Mouse (Mus musculus): Measurements from ENCODE around the gene Fosb. TPM values are rescaled to one million over a fixed set of nuclear protein-coding genes. Genes with fewer than 3 reads are reported as not detected.

The Fosb gene
- polyA plus RNA-seq, 1 experiment from 2014 or later: 0.26 TPM

- Histone ChIP-seq H3K9me3 (replicated peaks) (no peaks in the 10 kb centered on the region), H3K36me3 (peaks cover 36% of the 10 kb centered on the region), H3K27me3 (no peaks in the 10 kb centered on the region), H3K27ac (peak overlapping the region; percentile 98), H3K4me3 (replicated peaks) (peak overlapping the region; percentile 98), H3K4me1 (peaks cover 59% of the 10 kb centered on the region), H3K9ac (peak overlapping the region; percentile 94), H3K4me2 (peak overlapping the region; percentile 96)
- no peak for ATAC-seq (replicated peaks; ENCODE audit: low FRiP score)
- WGBS: 20% methylated on average over 10 of the region's 10 CpGs
Measured at GRCm38 (mm10) chr7:19268993-19269681, 40.7 kb downstream of the Fosb start.

GRCm38 (mm10) chr7:19267051-19267450 lies 42.8 kb downstream of the Fosb start:
- 56% methylated on average over 10 of the region's 10 CpGs for WGBS

GRCm38 (mm10) chr7:19265928-19266822 lies 43.7 kb downstream of the Fosb start:
- Histone ChIP-seq H3K9ac (0 out of 2 replicates have a peak overlapping the region, but pooled peaks have one; percentile 2), H3K27me3 (no peaks in the 10 kb centered on the region), H3K27ac (no peak overlapping the region), H3K4me3 (replicated peaks) (no peak overlapping the region), H3K4me2 (no peak overlapping the region), H3K9me3 (replicated peaks) (no peaks in the 10 kb centered on the region), H3K36me3 (peaks cover 65% of the 10 kb centered on the region), H3K4me1 (peaks cover 54% of the 10 kb centered on the region)
- ATAC-seq (replicated peaks; ENCODE audit: low FRiP score): no peak
- 67% methylated on average over 10 of the region's 10 CpGs for WGBS

More at GRCm38 (mm10) chr7:19267051-19267450, 42.8 kb downstream of the Fosb start:
- Histone ChIP-seq H3K4me1 (peaks cover 54% of the 10 kb centered on the region), H3K4me3 (replicated peaks) (no peak overlapping the region), H3K9me3 (replicated peaks) (no peaks in the 10 kb centered on the region), H3K36me3 (peaks cover 57% of the 10 kb centered on the region), H3K27me3 (no peaks in the 10 kb centered on the region), H3K4me2 (0 out of 2 replicates have a peak overlapping the region, but pooled peaks have one; percentile 5), H3K9ac (no peak overlapping the region), H3K27ac (peak overlapping the region; percentile 49; the same call in 1 of the 2 replicates)
- ATAC-seq (replicated peaks; ENCODE audit: low FRiP score): no peak

- Histone ChIP-seq H3K9me3 (replicated peaks) (no peaks in the 10 kb centered on the region), H3K4me1 (peaks cover 48% of the 10 kb centered on the region), H3K4me2 (no peak overlapping the region), H3K27ac (no peak overlapping the region), H3K36me3 (peaks cover 76% of the 10 kb centered on the region), H3K4me3 (replicated peaks) (no peak overlapping the region), H3K27me3 (no peaks in the 10 kb centered on the region), H3K9ac (no peak overlapping the region)
- WGBS: 57% methylated on average over 7 of the region's 7 CpGs
- ATAC-seq (replicated peaks; ENCODE audit: low FRiP score): no peak
Measured at GRCm38 (mm10) chr7:19265147-19265546, 44.7 kb downstream of the Fosb start.

GRCm38 (mm10) chr7:19258336-19258735 lies 51.5 kb downstream of the Fosb start:
- no peak for ATAC-seq (replicated peaks; ENCODE audit: low FRiP score)
- no peaks in the 10 kb centered on the region for H3K27me3 ChIP-seq
- H3K36me3 ChIP-seq: peaks cover 85% of the 10 kb centered on the region
- no peak overlapping the region for H3K4me2 ChIP-seq
- H3K27ac ChIP-seq: no peak overlapping the region
- 79% methylated on average over 3 of the region's 3 CpGs for WGBS
- H3K4me3 ChIP-seq (replicated peaks): no peak overlapping the region
- no peaks in the 10 kb centered on the region for H3K9me3 ChIP-seq (replicated peaks)
- no peak overlapping the region for H3K9ac ChIP-seq
- 0 out of 2 replicates have a peak, but pooled peaks cover 6% of the 10 kb centered on the region for H3K4me1 ChIP-seq

- Histone ChIP-seq H3K27ac (no peak overlapping the region), H3K4me1 (0 out of 2 replicates have a peak, but pooled peaks cover 6% of the 10 kb centered on the region), H3K4me3 (replicated peaks) (no peak overlapping the region), H3K27me3 (no peaks in the 10 kb centered on the region), H3K9ac (no peak overlapping the region), H3K4me2 (no peak overlapping the region), H3K9me3 (replicated peaks) (no peaks in the 10 kb centered on the region), H3K36me3 (peaks cover 77% of the 10 kb centered on the region)
- WGBS: 47% methylated on average over 11 of the region's 11 CpGs
- peak; percentile 77 for ATAC-seq (replicated peaks; ENCODE audit: low FRiP score)
Measured at GRCm38 (mm10) chr7:19257390-19258022, 52.3 kb downstream of the Fosb start.

- ATAC-seq (replicated peaks; ENCODE audit: low FRiP score): no peak
Measured at GRCm38 (mm10) chr7:19256567-19256966, 53.3 kb downstream of the Fosb start.

GRCm38 (mm10) chr7:19255395-19255794 lies 54.5 kb downstream of the Fosb start:
- Histone ChIP-seq H3K27me3 (no peaks in the 10 kb centered on the region), H3K4me2 (no peak overlapping the region), H3K4me1 (0 out of 2 replicates have a peak, but pooled peaks cover 6% of the 10 kb centered on the region), H3K4me3 (replicated peaks) (no peak overlapping the region), H3K27ac (no peak overlapping the region), H3K9me3 (replicated peaks) (no peaks in the 10 kb centered on the region), H3K36me3 (peaks cover 56% of the 10 kb centered on the region), H3K9ac (no peak overlapping the region)
- WGBS: 88% methylated on average over 17 of the region's 17 CpGs
- no peak for ATAC-seq (replicated peaks; ENCODE audit: low FRiP score)

More at GRCm38 (mm10) chr7:19256567-19256966, 53.3 kb downstream of the Fosb start:
- H3K4me2 ChIP-seq: no peak overlapping the region
- H3K4me1 ChIP-seq: 0 out of 2 replicates have a peak, but pooled peaks cover 6% of the 10 kb centered on the region
- no peak overlapping the region for H3K4me3 ChIP-seq (replicated peaks)
- no peak overlapping the region for H3K27ac ChIP-seq
- 78% methylated on average over 7 of the region's 7 CpGs for WGBS
- H3K9ac ChIP-seq: no peak overlapping the region
- no peaks in the 10 kb centered on the region for H3K9me3 ChIP-seq (replicated peaks)
- H3K27me3 ChIP-seq: no peaks in the 10 kb centered on the region
- peaks cover 68% of the 10 kb centered on the region for H3K36me3 ChIP-seq

GRCm38 (mm10) chr7:19253437-19253836 lies 56.4 kb downstream of the Fosb start:
- H3K36me3 ChIP-seq: peaks cover 36% of the 10 kb centered on the region

More at GRCm38 (mm10) chr7:19253437-19253836, 56.4 kb downstream of the Fosb start:
- H3K27me3 ChIP-seq: no peaks in the 10 kb centered on the region
- 57% methylated on average over 5 of the region's 5 CpGs for WGBS
- H3K4me2 ChIP-seq: no peak overlapping the region
- no peak overlapping the region for H3K27ac ChIP-seq
- H3K9me3 ChIP-seq (replicated peaks): no peaks in the 10 kb centered on the region
- H3K9ac ChIP-seq: no peak overlapping the region
- no peak overlapping the region for H3K4me3 ChIP-seq (replicated peaks)
- no peak for ATAC-seq (replicated peaks; ENCODE audit: low FRiP score)
- 0 out of 2 replicates have a peak, but pooled peaks cover 6% of the 10 kb centered on the region for H3K4me1 ChIP-seq

Data from kidney, embryonic 15.5 days (tissue).